Mouse (Mus musculus) inflammation-experienced regulatory T-cells, adult 6 months (primary cell): Measurements from ENCODE around the gene Zfp27. TPM values are rescaled to one million over a fixed set of nuclear protein-coding genes. Genes with fewer than 3 reads are reported as not detected.

Source experiments
- ATAC-seq: one replicate; pipeline ENCODE4 v1.8.0; 2017
- polyA plus RNA-seq, 3 experiments: library from polyadenylated mRNA; unstranded; fragments of 100-300 nt; shearing (Covaris generic); gene quantifications; one replicate each; pipeline ENCODE4 v1.2.1; 2017

Gene Zfp27
- 1 to 10 TPM; 5.8 to 8.4 (median 7.1) TPM for polyA plus RNA-seq

DNA sequence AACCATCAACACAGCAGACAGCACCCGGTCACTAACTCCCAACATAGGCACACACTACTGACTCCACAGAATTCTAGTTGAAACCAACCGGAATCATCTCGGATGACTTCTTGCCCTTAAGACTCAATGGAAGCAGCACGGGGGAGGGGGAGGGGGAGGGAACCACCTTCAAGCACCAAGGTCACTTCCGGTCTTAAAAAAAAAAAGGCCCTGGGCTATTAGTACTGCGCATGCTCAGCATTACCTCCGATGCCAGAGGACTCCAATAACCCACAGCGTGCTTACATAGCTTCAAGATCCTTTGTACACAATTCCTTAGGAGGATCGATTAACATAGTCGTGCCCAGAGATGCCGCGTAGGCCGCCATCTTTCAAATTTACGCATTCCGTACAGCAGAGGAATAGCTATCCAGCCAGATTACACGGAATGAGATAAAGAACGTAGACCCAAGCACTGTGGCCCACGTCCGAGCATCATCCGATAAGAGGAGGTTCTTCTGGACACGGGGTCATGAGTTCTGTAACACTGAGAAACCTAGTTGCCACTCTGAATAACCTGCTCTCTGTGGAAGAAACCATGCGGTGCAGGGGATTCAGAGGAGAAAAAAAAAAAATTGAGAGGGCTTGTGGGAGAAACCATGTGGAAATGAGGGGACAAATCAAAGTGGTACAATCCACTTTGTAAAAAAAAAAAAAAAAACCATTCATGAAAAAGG is at the start of gene Zfp27:
Gene Zfp27 (minus strand): TSS at position 607 of the 716 bp plus-strand sequence.
- ATAC-seq, result peak; percentile 72

DNA sequence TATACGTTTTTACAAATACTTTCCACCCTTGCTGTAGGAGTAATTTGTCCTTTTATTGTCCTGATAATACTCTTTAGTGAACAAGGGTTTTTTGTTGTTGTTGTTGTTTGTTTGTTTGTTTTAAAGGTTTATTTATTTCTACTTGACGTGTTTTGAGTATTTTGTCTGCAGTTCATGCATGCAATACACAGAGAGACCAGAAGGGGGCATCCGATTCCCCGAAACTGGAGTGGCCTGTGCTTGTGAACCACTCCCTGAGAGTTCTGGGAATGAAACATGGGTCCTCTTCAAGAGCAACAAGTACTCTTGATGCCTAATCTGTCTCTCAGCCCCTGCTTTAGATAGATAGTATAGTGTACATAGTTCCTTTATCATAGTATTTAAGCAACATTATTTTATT is 48.4 kb upstream of the Zfp27 start:
- no peak for ATAC-seq

DNA sequence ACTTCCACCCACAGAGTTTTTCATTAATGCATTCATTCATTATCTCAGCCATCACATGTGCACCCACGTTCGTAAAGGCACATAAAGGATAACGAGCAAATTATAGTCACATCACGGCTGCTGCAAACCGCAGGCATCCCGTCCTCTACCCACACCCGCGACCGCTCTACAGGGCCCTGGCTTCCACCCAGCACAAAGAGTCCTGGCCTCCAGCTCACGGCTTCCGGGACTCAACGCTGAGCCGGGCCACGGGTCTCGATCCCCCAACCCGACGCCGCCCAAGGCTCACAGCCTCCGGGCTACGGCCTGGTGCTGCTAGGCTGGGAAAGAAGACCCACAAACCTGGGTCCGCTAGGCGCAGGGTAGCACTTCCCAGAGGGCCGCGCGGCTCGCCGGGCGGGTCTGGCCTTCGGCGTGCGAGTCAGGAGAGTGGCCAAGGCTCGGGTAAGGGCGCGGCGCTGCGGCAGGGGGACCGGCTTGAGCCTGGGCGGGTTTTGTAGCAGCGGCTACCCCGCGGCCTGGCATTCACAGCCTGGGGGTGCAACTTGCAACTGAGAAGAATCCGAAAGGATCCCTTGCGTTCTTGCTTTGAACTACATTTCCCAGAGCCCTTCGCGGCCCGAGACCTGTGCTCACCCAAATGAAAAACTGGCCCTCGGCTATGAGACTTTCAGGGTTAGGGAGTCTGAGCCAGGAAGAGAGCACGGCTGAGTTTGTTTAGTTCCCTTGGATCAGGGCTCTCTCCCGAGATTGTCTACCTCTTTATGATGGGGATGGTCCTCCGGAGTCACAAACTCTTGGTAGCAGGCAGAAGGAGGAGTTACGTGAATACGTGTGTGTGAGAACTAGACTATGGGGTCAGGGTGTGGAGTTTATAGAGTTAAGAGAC is 47.4 kb upstream of the Zfp27 start, which contains the start of gene Zfp74:
Gene Zfp74 (minus strand): TSS at position 577 of the 889 bp plus-strand sequence.
- peak; percentile 87 for ATAC-seq

DNA sequence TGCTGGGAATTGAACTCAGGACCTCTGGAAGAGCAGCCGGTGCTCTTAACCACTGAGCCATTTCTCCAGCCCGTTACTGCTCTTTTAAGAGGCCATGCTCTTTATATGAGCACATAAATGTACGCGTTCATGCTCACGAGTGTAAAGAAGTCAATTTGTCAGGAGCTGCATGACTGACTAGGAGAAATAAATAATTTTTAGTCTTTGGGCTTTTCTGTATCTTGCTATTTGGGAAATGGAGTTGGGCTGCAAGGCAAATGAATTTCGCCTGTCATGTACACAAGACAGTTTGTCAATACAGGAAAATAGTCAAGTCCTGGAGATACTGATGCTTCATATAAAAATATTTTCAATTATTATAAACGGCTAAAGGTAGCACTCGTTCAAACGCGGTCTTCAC is 46.7 kb upstream of the Zfp27 start:
- ATAC-seq, result no peak

DNA sequence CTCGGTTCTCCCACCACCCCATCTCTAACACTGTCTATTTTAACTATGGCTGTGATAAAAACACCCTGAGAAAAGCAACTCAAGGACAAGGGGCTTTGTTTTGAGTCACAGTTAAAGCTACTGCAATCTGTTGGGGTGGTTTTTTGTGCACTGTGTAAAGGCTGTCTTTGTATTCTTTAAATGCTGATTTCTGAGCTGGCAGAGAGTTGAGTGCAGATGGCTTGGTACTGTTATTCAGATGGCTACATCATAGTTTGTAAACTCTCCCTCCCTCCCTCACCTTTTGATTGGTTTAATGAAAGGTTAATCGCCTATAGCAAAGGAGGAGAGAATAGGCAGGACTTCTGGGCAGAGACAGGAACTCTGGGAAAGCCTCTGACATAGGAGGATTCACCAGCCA is 37.8 kb upstream of the Zfp27 start:
- ATAC-seq, result no peak

DNA sequence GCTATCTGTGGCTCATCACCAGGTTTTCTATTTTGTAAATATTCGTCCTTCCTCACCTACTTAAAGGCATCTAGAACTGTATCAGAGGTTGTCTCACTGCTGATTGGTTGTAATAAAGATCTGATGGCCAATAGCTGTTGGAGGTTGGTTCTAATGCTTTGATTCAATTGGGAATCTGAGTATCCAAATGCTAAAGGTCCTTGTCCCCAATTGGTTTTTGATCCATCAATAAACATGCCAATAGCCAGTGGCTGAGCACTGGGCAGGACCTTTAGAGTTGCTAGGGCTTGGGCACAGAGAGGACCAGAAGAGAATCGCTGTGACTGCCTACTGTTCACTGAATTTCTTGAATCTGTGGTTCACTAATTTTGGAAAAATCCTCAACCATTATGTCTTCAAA is 37.3 kb upstream of the Zfp27 start:
- ATAC-seq, result no peak

DNA sequence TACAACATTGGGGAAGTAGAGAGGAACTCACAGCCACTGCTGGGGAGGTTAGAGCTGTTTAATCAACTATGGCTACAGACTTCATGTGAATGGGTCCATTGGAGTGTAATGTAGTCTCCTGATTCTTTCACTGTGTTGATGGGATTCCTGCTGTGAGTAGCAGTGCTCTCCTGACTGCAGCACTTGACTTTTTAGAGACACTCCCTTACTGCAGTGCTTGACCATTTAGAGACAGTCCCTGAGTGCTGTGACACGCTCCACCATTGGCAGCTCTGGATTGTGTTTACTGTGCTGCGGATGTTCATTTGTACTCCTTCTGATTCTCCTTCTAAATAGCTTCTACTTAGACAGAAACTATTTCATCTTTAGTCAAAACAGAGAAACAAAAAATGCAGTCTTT is 36.4 kb upstream of the Zfp27 start:
- no peak for ATAC-seq

DNA sequence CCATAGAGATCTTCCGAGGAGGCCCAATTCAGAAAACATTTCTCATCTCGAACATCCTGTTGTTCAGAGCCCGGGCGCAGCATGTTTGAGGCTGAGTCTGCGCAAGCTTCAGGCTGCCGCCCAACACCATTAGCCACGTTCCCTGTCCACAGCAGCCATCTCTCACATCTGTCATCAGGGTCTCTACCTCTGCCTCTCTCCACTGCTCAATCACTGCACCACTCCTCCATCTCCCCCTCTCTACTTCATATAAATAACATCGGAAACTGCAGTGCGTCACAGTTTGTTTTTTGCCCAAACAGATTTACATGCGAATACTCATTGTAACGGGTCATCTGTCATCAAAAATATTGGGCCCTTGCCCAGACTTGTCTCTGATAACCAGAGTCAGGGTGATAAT is 34.7 kb upstream of the Zfp27 start:
- no peak for ATAC-seq

DNA sequence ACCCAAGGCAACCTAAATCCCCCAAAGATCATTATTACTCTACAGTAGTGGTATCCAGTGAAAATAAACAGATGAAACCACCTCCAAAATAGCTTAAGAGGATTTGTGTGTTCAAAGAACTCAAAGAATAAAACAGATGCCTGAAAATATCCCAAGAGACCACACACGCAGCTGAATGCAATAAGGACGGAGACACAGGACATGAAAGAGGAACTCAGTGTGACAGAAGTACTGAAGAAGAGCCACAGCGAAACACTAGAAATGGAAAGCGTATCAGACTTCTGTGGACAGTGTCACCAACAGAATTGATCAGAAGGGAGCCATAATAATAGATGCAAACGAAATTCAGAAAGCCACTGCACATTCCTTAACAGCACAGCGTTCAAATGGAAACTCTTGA is 32.5 kb upstream of the Zfp27 start:
- ATAC-seq, result no peak

DNA sequence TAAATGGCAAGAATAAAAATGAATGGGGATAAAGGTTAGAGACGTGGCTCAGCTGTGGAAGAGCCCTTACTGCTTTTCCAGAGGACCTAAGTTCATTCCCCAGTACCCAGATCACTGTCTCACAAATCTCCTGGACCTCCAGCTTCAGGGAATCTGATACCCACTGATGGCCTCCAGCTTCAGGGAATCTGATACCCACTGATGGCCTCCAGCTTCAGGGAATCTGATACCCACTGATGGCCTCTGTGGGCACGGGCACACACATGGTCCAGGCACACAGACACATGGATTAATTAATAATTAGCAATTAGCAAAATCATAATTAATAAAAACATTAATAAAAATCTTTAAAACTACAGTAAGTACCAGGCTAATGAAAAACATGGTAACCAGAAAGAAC is 16.4 kb upstream of the Zfp27 start:
- ATAC-seq, result no peak

DNA sequence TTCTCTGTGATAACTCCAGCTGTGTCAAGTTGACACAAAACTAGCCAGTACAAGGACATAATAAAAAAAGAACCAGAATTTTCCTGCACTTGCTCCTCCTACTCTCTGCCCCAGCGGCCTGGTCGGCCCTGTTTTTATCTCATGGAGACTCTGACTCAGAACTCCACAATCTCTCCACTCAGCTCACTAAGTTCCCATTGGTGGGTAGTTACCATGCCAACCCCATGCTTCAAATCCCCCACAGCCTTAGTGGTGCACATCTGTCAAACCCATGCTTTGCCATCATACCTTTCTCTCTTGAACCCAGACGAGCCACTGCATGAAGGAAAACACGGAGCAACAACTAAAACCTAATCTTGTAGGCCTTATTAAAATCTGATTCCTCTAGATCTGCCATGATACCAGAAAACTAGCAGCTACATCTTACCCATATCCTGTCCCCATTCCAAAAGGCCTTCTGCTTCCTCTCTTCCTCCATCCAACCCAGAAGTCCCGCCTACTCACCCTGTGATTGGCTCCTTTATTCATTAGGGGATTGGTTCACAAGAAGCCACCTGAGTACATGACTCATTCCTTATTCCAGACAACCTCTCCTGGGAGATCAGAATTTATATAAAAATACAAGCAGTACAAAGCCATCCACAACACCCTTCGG is 15.2 kb upstream of the Zfp27 start:
- ATAC-seq, result no peak

DNA sequence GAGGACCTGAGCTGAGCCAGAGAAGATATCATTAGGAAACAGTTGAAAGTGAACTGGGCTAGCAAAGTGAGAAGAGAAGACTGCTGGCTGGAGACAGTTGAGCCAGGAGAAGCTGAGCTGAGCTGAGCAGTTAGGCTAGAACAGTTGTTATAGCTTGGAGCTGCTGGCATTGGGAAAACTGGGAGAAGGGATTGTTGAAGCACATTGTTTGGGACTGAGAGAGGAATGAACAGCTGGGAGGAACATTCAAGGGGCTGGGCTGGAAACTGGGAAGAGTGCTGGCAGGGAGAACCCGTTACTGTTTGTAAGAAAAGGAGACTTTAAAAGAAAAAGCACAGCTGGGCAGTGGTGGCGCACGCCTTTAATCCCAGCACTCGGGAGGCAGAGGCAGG is 11.7 kb upstream of the Zfp27 start:
- no peak for ATAC-seq

DNA sequence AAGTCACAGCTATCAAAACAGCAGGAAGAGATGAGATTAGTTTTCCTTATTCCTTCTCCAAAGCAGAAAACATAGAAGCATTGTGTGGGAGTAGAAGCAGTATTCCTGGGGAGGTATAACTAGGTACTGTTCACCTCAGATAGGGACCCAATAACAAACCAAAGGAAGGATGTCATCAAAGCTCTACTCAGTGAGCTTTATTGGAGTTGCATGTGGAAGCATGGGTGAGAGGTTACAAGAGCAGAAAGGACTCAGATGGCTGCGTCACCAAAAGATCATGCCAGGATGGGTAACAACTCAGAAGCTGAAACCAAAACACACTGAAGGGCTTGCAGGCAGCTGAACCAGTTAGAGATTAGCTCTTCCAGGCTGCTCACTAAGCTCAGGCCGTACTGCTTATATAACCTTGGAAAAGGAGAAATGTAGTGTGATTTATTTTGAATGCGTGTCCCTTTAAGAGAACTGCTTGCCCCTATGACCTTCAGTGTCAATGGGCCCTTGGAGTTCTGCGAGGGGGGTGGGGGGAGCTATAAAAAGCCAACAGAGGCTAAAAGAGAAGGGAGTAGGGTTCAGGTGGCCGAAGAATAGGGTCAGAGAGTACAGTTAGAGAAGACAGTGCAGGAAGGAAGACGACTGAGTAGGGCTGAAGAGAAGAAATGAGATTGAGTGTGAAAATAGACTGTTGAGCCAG is 11.1 kb upstream of the Zfp27 start:
- no peak for ATAC-seq

DNA sequence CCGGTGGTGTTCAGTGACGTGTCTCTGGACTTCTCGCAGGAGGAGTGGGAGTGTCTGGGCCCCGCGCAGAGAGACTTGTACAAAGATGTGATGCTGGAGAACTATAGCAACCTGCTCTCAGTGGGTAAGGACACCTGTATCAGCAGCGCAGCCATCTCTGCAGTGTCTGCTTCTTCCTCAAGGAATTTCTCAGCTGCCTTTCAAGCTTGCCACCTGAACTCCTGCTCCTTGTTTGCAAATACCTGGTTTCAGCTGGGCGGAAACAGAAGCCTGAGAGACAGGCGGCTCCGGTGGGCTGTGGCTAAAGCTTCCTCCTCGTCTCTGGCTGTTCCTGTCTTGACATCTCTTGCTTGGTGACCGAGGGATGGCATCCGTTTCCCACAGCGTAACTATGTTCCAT is 5.8 kb upstream of the Zfp27 start:
- no peak for ATAC-seq

DNA sequence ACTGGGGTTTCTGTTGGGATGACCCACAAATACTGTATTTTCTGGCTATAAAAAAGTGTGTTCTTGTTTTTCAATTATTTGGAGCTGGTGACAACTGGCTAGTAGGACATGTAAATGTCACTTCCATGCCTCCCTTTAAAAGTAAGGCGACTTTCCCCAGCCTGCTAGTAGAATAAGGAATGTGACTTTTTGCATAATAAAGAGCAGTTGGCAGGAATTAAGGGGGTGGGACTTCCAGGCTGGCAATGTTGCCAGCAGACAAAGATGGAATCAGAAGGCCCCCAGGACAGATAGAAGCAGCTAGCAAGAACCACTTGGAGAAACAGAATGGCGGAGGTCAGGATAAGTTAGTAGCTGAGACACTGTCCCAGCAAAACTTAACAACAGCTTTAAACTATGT is 3.9 kb upstream of the Zfp27 start:
- ATAC-seq, result no peak

DNA sequence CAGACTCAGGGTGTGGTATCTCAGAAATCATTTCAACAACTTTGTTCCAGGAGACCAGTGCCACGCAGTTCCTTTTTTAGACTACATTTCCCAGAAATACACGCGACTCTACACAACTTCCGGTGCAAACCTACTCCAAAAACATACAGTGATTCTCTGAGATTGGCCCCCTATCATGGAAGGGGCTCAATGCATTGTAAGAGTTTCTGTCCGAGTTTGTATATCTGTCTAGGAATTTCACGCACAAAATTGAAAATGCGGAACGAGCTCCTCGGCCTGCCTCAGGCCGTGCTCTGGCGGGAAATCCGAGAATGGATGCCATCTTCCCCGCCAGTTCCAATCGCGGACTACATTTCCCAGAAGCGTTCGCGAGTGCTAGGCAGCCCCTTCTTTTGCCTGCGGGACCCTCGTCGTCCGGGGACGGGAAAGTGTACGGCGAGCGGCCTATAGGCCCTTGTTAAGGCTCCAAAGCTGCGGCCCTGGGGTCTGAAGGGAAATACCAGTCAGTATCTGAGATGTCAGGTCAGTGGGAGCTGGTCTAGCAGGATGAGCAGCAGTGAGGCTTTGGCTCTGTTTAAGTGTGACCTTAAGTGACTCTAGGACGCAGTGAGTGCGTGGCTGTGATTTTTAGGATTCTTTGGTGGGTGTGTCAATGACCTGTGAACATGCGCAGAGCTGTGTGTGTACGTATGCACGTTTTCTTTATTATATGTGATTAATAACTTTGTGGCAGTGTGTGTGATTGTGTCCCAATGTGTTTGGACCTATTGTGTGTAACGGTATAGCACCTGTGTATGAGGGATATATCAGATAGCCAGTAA is 2.0 kb upstream of the Zfp27 start, which contains the start of gene Zfp383:
Gene Zfp383 (plus strand): TSS at position 94 of the 821 bp plus-strand sequence.
- peak; percentile 78 for ATAC-seq

DNA sequence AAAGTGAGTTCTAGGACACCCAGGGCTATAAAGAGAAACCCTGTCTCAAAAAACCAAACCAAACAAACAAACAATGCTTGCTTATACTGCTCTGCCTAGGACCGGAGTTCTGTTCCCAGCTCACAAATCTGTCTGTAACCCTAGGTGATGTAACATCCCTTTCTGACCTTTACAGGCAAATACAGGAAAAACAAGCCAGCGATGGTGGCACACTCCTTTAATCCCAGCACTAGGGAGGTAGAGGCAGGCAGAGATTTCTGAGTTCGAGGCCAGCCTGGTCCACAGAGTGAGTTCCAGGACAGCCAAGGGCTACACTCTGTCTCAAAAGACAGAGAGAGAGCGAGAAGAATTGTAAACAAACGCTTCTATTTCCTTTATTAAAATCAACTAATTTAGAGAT is 834 bp upstream of the Zfp27 start:
- ATAC-seq, result no peak

DNA sequence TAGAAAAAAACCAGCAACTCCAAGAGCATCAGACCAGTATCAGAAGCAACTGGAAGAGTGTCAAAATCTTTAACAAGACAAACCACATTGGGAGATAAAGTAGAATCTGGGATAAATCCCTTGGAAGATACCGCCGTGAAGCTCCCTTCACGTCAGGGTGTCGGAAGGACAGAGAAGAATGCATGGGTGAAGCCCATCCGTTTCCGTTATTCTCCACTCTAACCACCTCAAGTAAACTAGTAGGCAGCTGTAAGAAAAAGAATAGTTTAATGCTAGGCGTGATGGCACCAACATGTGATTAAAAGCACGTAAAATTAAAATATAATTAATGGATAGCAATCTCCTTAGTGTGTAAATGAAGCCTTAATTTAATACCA is 298 bp upstream of the Zfp27 start:
- ATAC-seq, result no peak

DNA sequence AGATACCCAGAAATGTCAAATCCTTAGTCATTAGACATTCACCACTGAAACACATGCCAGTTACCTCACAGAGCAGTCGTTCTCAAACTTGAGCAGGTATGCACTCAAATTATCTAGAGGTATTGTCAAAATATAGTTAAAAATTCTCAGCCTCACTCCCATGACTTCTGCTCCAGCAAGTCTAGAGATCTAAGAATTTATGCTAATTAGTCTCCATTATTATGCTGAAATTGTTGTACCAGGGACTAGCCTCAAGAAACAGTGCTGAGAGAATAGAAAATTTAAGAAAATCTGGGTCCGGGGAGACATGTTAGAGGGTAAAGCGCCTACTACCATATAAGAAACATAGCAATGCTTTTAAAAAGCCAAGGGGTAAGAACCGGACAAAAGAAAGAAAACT is 2.3 kb downstream of the Zfp27 start:
- ATAC-seq, result no peak

DNA sequence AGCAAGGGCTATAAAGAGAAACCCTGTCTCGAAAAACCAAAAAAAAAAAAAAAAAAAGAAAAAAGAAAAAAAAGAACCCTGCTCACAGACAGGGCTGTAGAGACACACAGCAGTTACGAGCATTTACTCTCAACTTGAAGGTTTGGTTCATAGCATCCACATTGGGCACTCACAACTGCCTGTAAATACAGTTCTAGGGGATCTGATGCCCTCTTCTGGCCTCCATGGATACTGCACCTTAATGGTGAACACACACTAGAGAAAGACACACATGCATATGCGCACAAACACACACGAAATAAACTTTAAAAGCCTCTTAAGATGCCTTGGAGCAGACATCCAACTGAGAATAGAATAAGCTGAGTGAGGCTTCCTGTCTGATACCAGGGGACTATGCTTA is 8.0 kb downstream of the Zfp27 start:
- no peak for ATAC-seq

DNA sequence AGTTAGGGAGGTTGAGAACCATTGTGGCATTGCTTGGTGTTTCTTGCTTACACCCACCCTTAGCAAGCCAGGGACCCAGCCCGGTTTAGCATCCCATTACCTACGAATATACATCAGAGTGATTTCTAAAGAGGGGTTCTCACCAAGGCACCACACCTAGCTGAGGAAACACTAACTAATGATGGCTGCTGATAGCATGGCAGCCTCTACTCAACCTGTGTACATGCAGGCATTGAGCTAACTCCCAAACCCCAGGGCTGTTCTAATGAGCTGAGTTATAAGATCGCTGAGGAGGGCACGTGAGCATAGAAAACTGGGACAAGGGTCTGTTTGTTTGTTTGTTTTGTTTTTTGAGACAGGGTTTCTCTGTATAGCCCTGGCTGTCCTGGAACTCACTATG is 13.6 kb downstream of the Zfp27 start:
- no peak for ATAC-seq

DNA sequence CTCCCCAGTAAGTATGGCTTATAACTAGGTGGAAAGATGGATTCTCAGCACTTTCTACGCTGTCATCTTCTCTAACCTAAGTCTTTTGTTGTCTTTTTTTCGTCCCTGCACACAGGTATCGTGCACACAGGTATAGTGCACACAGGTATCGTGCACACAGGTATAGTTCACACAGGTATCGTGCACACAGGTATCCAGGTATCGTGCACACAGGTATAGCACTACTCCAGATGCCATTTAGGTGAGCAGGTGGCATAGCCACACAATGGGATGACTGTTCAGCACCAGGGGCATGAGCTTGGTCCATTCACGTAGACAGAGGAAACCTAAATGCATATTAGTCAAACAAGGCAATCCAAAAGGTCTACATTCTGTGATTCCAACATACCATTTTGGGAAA is 15.9 kb downstream of the Zfp27 start:
- ATAC-seq, result no peak
